In genomic region chr13:3876448-3876847, GRCm38 (mm10) we compare ENCODE assay signal across 16 mouse cellular contexts. TPM values are rescaled to one million over a fixed set of nuclear protein-coding genes. Genes with fewer than 3 reads are reported as not detected.
A peak's percentile ranks its signal among the peaks of the same experiment; 100 is the strongest.
DNase-seq lines count a peak whose midpoint lies in the region; ATAC-seq and TF ChIP-seq lines count a peak whose summit lies in the region.
"Had no signal": no experiment of that assay in that cellular context is flagged by ENCODE, and none has a peak within 500 bp of the region (broad histone marks: within the 10 kb centered on the region; RNA-seq: fewer than 3 reads in every experiment).

No protein-coding gene starts in this region.

- no peak overlapping the region for H3K4me3 ChIP-seq in limb, embryonic 12.5 days (replicated peaks)
- no peak overlapping the region for H3K4me3 ChIP-seq in limb, embryonic 10.5 days
- H3K4me3 ChIP-seq: hindbrain, embryonic 15.5 days had no signal

- no peak for ATAC-seq in limb, embryonic 12.5 days (ENCODE audit: insufficient number of reproducible peaks, insufficient read depth, low FRiP score, low TSS enrichment, low read depth)

- no peak overlapping the region for H3K4me2 ChIP-seq in limb, embryonic 12.5 days
- H3K4me2 ChIP-seq: hindbrain, embryonic 15.5 days had no signal

- TF ChIP-seq CTCF in brain, embryonic 14.5 days (IDR thresholded peaks at IDR 0.05; ENCODE audit: borderline replicate concordance, extremely low read depth, insufficient read depth, insufficient read length): no peak

- H3K27ac ChIP-seq in limb, embryonic 12.5 days: peak overlapping the region; percentile 29; the same call in 1 of the 2 replicates
- H3K27ac ChIP-seq in limb, embryonic 10.5 days: no peak overlapping the region
- H3K27ac ChIP-seq: hindbrain, embryonic 15.5 days had no signal

- H3K4me1 ChIP-seq in limb, embryonic 12.5 days (replicated peaks): no peaks in the 10 kb centered on the region
- H3K4me1 ChIP-seq in limb, embryonic 10.5 days: peaks cover 12% of the 10 kb centered on the region; the same call in 1 of the 2 replicates
- H3K4me1 ChIP-seq: hindbrain, embryonic 15.5 days had no signal

- no peak for TF ChIP-seq POLR2A in brain, embryonic 14.5 days (IDR thresholded peaks at IDR 0.05; ENCODE audit: borderline replicate concordance, extremely low read depth, insufficient read depth, insufficient read length, poor library complexity, severe bottlenecking)

- peaks cover 12% of the 10 kb centered on the region for H3K36me3 ChIP-seq in limb, embryonic 12.5 days
- peaks cover 10% of the 10 kb centered on the region for H3K36me3 ChIP-seq in limb, embryonic 10.5 days
- H3K36me3 ChIP-seq: hindbrain, embryonic 15.5 days had no signal

- no peaks in the 10 kb centered on the region for H3K27me3 ChIP-seq in limb, embryonic 12.5 days
- H3K27me3 ChIP-seq in limb, embryonic 10.5 days (ENCODE audit: low read depth, poor library complexity, severe bottlenecking): no peaks in the 10 kb centered on the region
- H3K27me3 ChIP-seq: hindbrain, embryonic 15.5 days had no signal

- no peak overlapping the region for H3K9ac ChIP-seq in limb, embryonic 12.5 days (replicated peaks)
- H3K9ac ChIP-seq: hindbrain, embryonic 15.5 days had no signal

- no peak for DNase-seq in limb, embryonic 10.5 days (ENCODE audit: low spot score)
- DNase-seq in brain, adult 2 months (ENCODE audit: low read depth, low spot score): peak; percentile 46
- DNase-seq in brain, embryonic 14.5 days (ENCODE audit: low read depth): peak; percentile 13
- peak; percentile 21 to 65 for DNase-seq in layer of hippocampus, postnatal 14 days (ENCODE audit: low spot score in 2 of 2)
- DNase-seq in embryo, embryonic 11 days: no peak
- no peak for DNase-seq in spleen, adult 18-20 months
- DNase-seq: heart, adult 11 months; heart, postnatal 10 days; kidney, postnatal 14 days; right cerebral cortex, postnatal 25 days had no signal

- H3K9me3 ChIP-seq in limb, embryonic 12.5 days: 0 out of 2 replicates have a peak, but pooled peaks cover 3% of the 10 kb centered on the region
- H3K9me3 ChIP-seq in limb, embryonic 10.5 days (replicated peaks): no peaks in the 10 kb centered on the region
- H3K9me3 ChIP-seq: hindbrain, embryonic 15.5 days had no signal

- WGBS in limb, embryonic 12.5 days: 82% methylated on average over 6 of the region's 6 CpGs
- 91% methylated on average over 6 of the region's 6 CpGs for WGBS in limb, embryonic 10.5 days

RNA-seq across cellular contexts. Expression of gene Calm5, which starts 22.5 kb away (rescaled TPM):
- polyA plus RNA-seq in limb, embryonic 12.5 days (2016; fragmentation: Nextera tagmentation; extraction: Ambion mirVana): not detected in 2 replicates
- polyA plus RNA-seq in limb, embryonic 10.5 days (2016; fragmentation: Nextera tagmentation; extraction: Ambion mirVana): not detected in 2 replicates
- polyA plus RNA-seq in brain, embryonic 14.5 days (2012; rRNA removed): not detected in 2 replicates
- total RNA-seq in layer of hippocampus, postnatal 14 days (2021): not detected
- total RNA-seq: adrenal gland, adult 18-20 months; heart, postnatal 10 days; monocyte, adult 5-6 weeks had no signal
- polyA plus RNA-seq: frontal cortex, adult 2 months; hindbrain, embryonic 15.5 days; stomach, embryonic 14.5 days had no signal

RNA-seq across cellular contexts. Expression of gene Calm4, which starts 38.9 kb away (rescaled TPM):
- polyA plus RNA-seq in limb, embryonic 12.5 days (2016; fragmentation: Nextera tagmentation; extraction: Ambion mirVana): not detected in 2 replicates
- polyA plus RNA-seq in limb, embryonic 10.5 days (2016; fragmentation: Nextera tagmentation; extraction: Ambion mirVana): not detected in 2 replicates
- polyA plus RNA-seq in brain, embryonic 14.5 days (2012; rRNA removed): 0.18 and 1.1 TPM in 2 replicates
- not detected for total RNA-seq in layer of hippocampus, postnatal 14 days (2021)
- total RNA-seq: adrenal gland, adult 18-20 months; heart, postnatal 10 days; monocyte, adult 5-6 weeks had no signal
- polyA plus RNA-seq: frontal cortex, adult 2 months; stomach, embryonic 14.5 days had no signal

RNA-seq across cellular contexts. Expression of gene Net1, which starts 41.6 kb away (rescaled TPM):
- 130 and 136 TPM in 2 replicates for polyA plus RNA-seq in limb, embryonic 12.5 days (2016; fragmentation: Nextera tagmentation; extraction: Ambion mirVana)
- polyA plus RNA-seq in limb, embryonic 10.5 days (2016; fragmentation: Nextera tagmentation; extraction: Ambion mirVana): 70.6 and 101 TPM in 2 replicates
- polyA plus RNA-seq in brain, embryonic 14.5 days (2012; rRNA removed): 7.9 and 9.4 TPM in 2 replicates
- total RNA-seq in layer of hippocampus, postnatal 14 days (2021): 10 to 100 TPM; 24.1 to 28.6 TPM

RNA-seq across cellular contexts. Expression of gene Tubal3, which starts 41.6 kb away (rescaled TPM):
- not detected in 2 replicates for polyA plus RNA-seq in limb, embryonic 12.5 days (2016; fragmentation: Nextera tagmentation; extraction: Ambion mirVana)
- not detected in 2 replicates for polyA plus RNA-seq in limb, embryonic 10.5 days (2016; fragmentation: Nextera tagmentation; extraction: Ambion mirVana)
- polyA plus RNA-seq in brain, embryonic 14.5 days (2012; rRNA removed): 0.05 TPM in 1 of 2 replicates, not detected in the other
- not detected for total RNA-seq in layer of hippocampus, postnatal 14 days (2021)
- total RNA-seq: adrenal gland, adult 18-20 months; heart, postnatal 10 days; monocyte, adult 5-6 weeks had no signal
- polyA plus RNA-seq: frontal cortex, adult 2 months had no signal

Comparison
In these comparisons a context has a peak if more than half of its experiments do, and no peak if none do; other contexts are left out.
1. DNase-seq: peak in brain, adult 2 months (single experiment), brain, embryonic 14.5 days (single experiment) and layer of hippocampus, postnatal 14 days (2 of 2); none in limb, embryonic 10.5 days (single experiment), embryo, embryonic 11 days (single experiment) and spleen, adult 18-20 months (0 of 2).